Mouse (Mus musculus): ENCODE results near the gene Polr1e.
"Not testable (repeated sequence)": the region's sequence is repeated elsewhere in the genome, so short reads cannot be mapped to it uniquely, and the experiment has no call there.

DNA sequence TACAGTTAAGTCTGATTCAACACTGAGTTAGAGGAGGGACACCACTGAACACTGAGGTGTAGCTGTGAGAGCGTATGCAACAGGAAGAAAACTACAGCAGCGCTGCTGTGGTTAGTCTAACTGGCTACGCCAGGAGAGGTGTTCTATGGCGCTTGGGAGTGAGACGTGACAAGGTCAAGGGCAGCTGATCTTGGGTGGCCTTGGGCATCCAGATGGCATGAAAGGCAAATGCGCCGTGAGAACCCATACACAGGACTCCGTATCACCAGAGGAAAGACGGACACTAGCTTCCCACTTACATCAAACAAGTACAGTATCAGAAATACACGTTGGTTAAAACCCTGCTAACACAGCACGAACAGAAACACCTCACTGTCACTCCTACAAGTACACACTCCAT, 26.1 kb upstream of the Polr1e start:
- TF ChIP-seq POLR2A (IDR thresholded peaks at IDR 0.05; ENCODE audit: borderline replicate concordance, extremely low read depth, low read depth, low read length); CTCF (IDR thresholded peaks at IDR 0.05; ENCODE audit: insufficient read depth, low read length): not testable (repeated sequence)
